Mouse (Mus musculus) gastrocnemius, postnatal 25 days (tissue): ENCODE measurements around the gene Rabl2. TPM values are rescaled to one million over a fixed set of nuclear protein-coding genes. Genes with fewer than 3 reads are reported as not detected.

Experiments
- DNase-seq: peaks from one replicate; pipeline ENCODE4 v3.0.0; 2022
- total RNA-seq, 2 experiments: library from RNA; stranded (reverse); gene quantifications; 1 replicate in 1 of 2; 2 replicates in 1 of 2; pipeline ENCODE4 v1.2.3; 2021

Rabl2 gene
- total RNA-seq, 2 experiments from 2014 or later, result 1.8 to 1.9 TPM

GRCm38 (mm10) chr15:89550506-89550905 lies 41.2 kb downstream of the Rabl2 start:
- DNase-seq, result no peak

DNA sequence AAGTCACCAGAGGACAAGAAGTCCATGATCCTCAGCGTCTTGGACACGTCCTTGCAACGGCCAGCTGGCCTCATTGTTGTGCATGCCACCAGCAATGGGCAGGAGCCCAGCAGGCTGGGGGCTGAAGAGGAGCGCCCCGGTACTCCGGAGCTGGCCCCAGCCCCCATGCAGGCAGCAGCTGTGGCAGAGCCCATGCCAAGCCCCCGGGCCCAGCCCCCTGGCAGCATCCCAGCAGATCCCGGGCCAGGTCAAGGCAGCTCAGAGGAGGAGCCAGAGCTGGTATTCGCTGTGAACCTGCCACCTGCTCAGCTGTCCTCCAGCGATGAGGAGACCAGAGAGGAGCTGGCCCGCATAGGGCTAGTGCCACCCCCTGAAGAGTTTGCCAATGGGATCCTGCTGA lies 42.9 kb downstream of the Rabl2 start:
- DNase-seq, result no peak

DNA sequence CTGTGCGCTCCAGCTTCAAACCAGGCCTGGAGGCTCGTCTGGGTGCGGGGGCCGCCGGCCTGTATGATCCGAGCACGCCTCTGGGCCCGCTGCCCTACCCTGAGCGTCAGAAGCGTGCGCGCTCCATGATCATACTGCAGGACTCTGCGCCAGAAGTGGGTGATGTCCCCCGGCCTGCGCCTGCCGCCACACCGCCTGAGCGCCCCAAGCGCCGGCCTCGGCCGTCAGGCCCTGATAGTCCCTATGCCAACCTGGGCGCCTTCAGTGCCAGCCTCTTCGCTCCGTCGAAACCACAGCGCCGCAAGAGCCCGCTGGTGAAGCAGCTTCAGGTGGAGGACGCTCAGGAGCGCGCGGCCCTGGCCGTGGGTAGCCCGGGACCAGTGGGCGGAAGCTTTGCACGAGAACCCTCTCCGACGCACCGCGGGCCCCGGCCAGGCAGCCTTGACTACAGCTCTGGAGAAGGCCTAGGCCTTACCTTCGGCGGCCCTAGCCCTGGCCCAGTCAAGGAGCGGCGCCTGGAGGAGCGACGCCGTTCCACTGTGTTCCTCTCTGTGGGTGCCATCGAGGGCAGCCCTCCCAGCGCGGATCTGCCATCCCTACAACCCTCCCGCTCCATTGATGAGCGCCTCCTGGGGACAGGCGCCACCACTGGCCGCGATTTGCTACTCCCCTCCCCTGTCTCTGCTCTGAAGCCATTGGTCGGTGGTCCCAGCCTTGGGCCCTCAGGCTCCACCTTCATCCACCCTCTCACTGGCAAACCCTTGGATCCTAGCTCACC lies 43.7 kb downstream of the Rabl2 start:
- DNase-seq, result no peak

GRCm38 (mm10) chr15:89547321-89547720 lies 44.4 kb downstream of the Rabl2 start:
- DNase-seq, result no peak

- DNase-seq, result no peak
Measured at GRCm38 (mm10) chr15:89544171-89544570, 47.6 kb downstream of the Rabl2 start.

DNA sequence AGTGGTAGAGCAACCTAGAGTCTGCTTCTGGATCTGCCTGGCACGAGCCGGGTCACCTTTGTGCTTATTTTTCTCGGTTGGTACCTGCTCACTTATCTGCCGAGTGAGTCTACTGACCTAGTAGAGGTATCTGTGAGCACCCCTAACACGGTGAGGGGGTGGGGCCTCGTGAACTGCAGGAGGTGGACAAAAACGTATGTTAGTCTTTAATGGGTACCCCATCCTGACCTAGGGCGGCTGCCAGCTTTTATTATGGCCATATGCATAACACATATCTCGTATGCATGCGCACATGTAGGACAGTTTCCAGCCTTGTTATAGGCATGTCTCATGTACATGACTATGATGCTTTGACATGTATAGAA lies 57.9 kb downstream of the Rabl2 start:
- DNase-seq, result no peak

DNA sequence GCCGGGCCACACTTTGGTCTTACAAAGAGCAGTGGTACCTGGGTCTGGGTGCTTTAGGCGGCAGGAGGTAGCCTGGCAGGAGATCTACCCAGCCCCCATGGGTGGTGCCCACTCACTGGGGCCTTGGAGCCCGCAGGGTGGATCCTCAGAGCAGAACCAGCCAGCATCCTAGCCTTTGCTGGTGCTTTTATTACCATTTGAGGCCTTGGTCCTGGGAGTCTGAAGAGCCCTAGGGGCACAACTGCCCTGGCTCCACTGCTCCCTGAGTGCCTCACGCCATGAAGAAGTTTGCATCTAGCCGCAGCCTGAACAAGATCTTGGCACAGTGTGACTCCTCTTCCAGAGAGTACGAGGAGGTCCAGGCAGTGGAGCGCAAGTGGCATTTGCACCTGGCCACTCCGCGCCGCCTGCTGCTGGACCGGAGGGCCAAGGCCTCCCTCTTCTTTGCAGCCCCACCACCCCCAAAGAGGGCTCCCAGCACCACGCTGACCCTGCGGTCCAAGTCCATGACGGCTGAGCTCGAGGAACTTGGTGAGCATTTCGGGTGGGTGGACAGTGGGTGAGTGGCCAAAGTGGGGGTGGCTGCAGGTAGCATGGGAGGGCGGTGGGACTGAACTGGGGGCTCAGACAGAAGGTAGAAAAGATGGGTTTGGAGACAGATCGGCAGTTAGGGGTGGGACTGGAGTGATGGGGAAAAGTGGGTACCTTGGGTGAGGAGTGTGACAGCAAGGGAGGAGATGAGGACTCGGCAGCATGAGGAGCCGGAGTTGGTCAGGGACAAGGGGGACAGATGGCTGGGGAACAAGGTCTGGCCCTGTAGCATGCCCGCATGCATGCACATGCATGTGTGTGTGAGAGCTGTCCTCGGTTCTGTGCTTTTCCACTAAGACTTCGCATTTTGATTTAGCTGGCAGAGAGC lies 58.5 kb downstream of the Rabl2 start:
- no peak for DNase-seq

Other genes with a start within 250 kb of the Rabl2 start
- 10 to 100 TPM in 1 of 2 experiments, 1 to 10 TPM in 1; 9.9 to 13.6 TPM for gene Lmf2, start 236.3 kb downstream of the Rabl2 start, total RNA-seq
- 10 to 100 TPM; 35.1 to 37.0 TPM for gene Ncaph2, start 236.2 kb downstream of the Rabl2 start, total RNA-seq
- gene Sco2, start 218.1 kb downstream of the Rabl2 start, total RNA-seq, result 10 to 100 TPM; 14.7 to 21.8 TPM
- under 1 TPM; 0.29 to 0.49 TPM for gene Tymp, start 214.9 kb downstream of the Rabl2 start, total RNA-seq
- gene Odf3b, start 212.6 kb downstream of the Rabl2 start, total RNA-seq, result under 1 TPM in 1 of 2 experiments, not detected in 1; 0.32 TPM
- not detected for gene Klhdc7b, start 207.0 kb downstream of the Rabl2 start, total RNA-seq
- gene Syce3, start 181.4 kb downstream of the Rabl2 start, total RNA-seq, result not detected
- 100 to 1,000 TPM; 227 to 251 TPM for gene Cpt1b, start 166.1 kb downstream of the Rabl2 start, total RNA-seq
- under 1 TPM; 0.27 to 0.49 TPM for gene C730034F03Rik, start 162.3 kb downstream of the Rabl2 start, total RNA-seq
- not detected for gene Gm44502, start 162.2 kb downstream of the Rabl2 start, total RNA-seq
- gene Chkb, start 162.0 kb downstream of the Rabl2 start, total RNA-seq, result 10 to 100 TPM; 21.4 to 24.2 TPM
- under 1 TPM; 0.29 to 0.31 TPM for gene Mapk8ip2, start 138.0 kb downstream of the Rabl2 start, total RNA-seq
- gene Arsa, start 114.5 kb downstream of the Rabl2 start, total RNA-seq, result 1 to 10 TPM; 4.2 to 4.9 TPM
- 10 to 100 TPM; 12.8 to 17.5 TPM for gene Shank3, start 92.3 kb downstream of the Rabl2 start, total RNA-seq
- under 1 TPM; 0.27 to 0.36 TPM for gene Acr, start 23.6 kb downstream of the Rabl2 start, total RNA-seq
- not detected for gene Syt10, start 249.9 kb upstream of the Rabl2 start, total RNA-seq